Mouse (Mus musculus) right cerebral cortex, postnatal 10 days (tissue): ENCODE results near the gene Emc9.

Experiments used
- DNase-seq, 2 experiments: peaks; one replicate each; pipeline ENCODE4 v3.0.0; 2021; ENCODE audit warnings: low spot score in 2 of 2

The Emc9 gene

GRCm38 (mm10) chr14:55584702-55585565 is at the start of gene Emc9:
Gene Emc9, minus strand, starts transcription at chr14:55585302.
- peak; percentile 77 to 78 for DNase-seq

DNA sequence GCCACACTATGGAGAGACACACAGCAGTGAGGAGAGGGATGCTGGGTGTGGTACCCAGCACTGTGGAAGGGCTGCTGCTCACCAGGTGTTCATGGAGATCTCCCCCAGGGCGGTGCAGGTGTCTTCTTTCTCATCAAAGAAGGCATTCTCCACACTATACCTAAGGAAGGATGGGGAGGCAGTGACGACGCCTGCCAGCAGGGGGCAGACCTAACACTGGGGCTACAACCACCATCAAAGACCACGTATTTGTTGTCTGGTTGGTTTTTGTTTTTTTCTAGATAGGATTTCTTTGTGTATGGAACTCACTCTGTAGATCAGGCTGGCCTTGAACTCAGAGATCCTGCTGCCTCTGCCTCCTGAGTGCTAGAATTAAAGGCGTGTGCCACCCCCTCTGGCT is 44.2 kb upstream of the Emc9 start:
- DNase-seq, result no peak

DNA sequence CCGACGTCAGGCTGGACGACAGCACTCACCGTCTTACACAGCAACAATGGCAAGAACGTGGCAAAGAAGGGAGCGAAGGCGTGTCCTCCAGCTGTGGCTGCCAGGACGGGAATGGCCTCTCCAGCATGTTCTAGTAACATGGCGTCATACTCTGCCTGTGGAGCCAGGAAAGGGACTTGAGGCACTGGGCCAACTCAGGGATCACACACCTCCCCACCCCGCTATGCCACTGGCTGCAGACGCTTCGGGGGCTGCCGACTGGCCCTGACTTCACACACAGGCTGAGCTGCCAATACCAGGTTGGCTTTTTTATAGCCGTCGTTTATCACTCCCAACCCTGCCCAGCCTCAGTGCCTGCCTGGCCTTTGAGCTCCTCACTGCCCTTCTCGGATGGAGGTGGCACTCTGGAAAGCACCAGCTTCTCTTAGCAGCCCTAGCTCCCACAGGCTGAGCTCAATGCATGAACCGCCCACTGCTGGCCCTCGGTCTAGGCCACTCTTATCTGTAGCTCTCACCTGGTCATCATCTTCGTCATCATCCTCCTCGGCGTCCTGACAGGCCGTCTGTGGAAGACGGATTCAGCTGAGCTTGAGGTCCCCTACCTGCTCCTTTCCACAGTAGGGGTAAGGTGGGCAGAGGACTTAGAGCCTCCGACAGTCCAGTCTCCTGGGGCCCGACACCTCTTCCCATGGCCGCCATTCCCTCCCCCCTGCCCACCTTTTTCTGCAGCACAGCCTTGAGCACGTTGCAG is 43.1 kb upstream of the Emc9 start:
- DNase-seq, result no peak

GRCm38 (mm10) chr14:55618486-55619195 is 33.5 kb upstream of the Emc9 start:
- no peak for DNase-seq

GRCm38 (mm10) chr14:55617822-55618221 is 32.7 kb upstream of the Emc9 start, which contains the start of gene Rec8:
Gene Rec8, plus strand, starts transcription at chr14:55618037.
- no peak for DNase-seq

DNA sequence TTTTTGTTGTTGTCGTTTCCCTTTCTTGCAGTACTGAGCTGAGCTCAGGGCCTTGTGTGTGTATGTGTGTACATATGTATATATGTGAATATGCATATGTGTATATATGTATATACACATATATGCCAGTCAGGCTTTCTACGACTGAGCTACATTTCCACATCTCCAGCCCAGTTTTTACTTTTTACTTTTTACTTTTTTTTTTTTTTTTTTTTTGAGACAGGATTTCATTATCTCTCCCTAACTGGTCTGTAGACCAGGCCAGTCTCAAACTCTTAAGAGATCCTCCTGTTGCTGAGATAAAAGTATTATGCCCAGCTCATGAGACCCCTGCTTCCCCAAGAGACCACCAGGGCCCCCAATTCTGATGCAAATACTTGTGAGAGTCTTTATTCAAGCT is 31.7 kb upstream of the Emc9 start:
- no peak for DNase-seq

- DNase-seq, result no peak
Measured at GRCm38 (mm10) chr14:55615876-55616275, 30.8 kb upstream of the Emc9 start.

DNA sequence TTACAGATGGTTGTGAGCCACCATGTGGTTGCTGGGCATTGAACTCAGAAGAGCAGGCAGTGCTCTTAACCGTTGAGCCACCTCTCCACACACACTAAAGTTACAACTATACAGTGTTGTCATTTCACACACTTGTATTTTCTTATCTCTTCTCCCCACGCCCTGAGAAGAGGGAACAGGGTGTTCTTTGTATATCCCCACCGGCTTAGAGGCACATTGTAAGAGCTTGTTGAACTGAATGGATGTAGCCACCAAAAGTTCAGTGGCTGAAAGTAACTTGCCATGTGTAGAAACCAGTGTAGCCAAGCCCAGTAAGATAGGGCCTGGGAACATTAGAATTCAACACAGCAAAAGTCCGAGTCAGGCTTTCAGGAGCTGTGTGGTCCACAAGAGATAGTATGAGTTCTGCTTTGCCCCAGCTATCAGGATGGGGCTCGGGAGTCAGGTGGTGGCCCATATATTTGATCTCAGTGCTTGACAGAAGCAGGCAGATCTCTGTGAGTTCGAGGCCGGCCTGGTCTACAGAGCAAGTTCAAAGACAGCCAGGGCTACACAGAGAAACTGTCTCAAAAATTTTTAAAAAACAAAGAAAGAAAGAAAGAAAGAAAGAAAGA is 29.6 kb upstream of the Emc9 start:
- no peak for DNase-seq

DNA sequence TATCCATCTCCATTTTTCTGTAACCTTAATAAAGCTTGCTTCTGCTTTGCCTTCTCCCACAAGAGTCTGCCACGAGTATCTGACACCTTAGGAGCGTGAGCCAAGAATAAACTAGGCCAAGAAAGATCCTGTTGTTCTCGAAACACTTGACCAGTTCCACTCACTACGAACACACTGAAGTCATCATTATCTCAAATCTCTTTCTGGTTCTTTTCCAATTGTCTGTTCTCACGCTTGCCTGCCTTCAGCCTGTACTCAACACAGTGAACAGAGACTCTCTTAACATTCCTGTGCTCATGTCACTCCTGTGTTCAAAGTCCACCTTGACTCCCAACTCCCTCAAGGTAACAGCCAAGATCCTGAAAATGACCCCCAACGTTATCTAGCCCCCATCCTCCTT is 28.2 kb upstream of the Emc9 start:
- no peak for DNase-seq

DNA sequence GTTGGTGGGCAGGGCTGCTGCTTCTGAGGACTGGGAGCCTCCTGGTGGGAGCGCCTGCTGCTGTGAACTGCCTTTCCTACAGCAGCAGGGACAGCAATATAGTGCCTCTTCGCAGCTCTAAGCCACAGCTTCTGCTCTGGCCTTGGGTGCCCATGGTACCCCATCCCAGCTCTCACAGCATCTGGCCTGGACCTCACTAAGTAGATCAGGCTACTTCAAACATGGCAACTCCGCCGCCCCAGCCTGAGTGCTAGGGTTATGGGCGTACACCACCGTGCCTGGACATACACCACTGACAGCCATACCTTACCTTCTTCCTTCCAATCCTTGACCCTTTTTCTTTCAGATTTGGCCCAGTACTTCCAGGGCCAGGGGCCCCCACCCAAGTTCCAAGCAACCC is 23.2 kb upstream of the Emc9 start:
- DNase-seq, result no peak

DNA sequence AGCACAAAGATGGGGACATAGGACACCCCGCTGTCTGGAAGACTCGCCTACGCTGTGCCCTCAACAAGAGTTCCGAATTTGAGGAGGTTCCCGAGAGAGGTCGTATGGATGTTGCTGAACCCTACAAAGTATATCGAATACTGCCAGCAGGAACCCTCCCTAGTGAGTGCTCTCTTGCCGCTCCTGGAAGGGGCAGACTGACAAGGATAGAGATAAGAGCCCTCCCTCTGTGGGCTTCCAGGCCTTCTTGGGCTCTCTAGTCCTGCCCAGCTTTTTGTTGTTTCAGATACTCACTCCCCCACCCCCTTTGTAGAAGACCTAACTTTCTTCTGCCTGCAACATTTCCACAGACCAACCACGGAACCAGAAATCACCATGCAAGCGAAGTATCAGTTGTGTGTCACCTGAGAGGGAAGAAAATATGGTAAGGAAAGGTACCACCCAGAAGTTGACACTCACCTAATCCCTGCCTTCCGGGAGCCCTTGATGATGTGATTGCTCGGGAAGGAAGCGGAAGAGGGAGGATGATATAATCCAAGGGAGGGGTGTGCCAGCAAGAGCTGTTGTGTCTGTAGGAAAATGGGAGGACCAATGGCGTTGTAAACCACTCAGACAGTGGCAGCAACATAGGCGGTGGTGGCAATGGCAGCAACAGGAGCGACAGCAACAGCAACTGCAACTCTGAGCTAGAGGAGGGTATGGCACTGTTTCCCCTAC is 20.8 kb upstream of the Emc9 start:
- no peak for DNase-seq

DNA sequence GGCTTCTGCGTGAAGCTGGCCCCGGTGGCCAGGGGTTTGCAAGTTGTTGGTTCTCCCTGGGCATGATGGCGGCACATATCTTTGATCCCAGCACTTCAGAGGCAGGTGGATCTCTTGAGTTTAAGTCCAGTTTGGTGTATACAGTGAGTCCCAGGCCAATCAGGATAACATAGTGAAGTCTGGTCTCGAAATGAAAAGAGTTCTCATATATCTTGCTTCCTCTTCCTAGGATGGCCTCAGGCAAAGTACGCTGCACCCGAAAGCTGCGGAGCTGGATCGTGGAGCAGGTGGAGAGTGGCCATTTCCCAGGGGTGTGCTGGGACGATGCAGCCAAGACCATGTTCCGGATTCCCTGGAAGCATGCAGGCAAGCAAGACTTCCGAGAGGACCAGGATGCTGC is 19.7 kb upstream of the Emc9 start:
- DNase-seq, result no peak

GRCm38 (mm10) chr14:55603633-55604576 is 18.8 kb upstream of the Emc9 start:
- peak; percentile 91 to 94 for DNase-seq

GRCm38 (mm10) chr14:55603271-55603632 is 18.1 kb upstream of the Emc9 start, which contains the start of gene Irf9:
Gene Irf9, plus strand, starts transcription at chr14:55603571.
- no peak for DNase-seq

DNA sequence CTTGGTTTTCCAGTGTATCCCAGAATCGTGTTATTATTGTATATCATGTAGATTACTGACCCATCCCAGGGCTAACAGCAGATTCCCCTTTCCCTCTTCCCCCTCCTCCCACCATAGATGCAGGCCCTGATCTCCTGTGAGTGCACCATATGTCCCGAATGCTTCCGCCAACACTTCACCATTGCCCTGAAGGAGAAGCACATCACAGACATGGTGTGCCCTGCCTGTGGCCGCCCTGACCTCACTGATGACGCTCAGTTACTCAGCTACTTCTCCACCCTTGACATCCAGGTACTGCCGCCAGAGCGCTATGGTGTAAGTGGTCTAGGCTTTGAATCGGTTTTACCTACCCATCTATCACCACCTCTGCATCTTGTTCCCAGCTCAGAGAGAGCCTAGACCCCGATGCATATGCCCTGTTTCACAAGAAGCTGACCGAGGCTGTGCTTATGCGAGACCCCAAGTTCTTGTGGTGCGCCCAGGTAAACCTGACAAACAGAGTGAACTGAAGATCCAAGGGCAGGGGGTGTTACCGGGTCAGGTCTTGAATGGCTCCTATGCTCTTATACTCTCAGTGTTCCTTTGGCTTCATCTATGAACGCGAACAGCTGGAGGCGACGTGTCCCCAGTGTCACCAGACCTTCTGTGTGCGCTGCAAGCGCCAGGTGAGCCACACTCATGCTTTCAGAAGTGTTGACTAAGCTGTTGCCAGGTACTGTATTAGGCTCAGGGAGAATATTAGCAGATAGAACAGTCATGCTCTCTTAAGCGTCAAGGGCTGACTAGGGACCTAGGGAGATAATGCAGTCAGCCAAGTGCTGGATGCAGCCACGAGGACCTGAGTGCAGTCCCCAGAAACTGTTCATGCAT is 13.7 kb upstream of the Emc9 start:
- no peak for DNase-seq

DNA sequence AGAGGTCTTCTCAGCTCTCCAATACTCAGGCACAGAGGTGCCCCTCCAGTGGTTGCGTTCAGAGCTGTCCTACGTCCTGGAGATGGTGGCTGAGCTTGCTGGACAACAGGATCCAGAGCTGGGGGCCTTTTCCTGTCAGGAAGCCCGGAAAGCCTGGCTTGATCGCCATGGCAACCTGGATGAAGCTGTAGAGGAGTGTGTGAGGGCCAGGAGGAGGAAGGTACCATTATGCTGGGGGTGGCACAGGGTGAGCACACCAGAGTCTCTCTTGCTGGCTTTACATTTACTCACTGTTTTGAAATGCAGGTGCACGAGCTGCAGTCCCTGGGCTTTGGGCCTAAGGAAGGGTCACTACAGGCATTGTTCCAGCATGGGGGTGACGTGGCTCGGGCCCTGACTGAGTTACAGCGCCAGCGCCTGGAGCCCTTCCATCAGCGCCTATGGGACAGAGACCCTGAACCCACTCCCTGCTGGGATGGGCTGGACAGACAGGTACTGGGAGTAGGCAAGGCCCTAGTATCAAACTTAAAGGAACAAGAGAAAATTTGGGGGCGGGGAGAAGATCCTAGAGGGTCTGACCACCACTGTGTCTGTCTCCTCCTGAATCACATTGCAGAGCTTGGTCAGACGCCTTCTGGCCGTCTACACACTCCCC is 11.1 kb upstream of the Emc9 start:
- DNase-seq, result peak; percentile 70 to 77

- DNase-seq, result no peak
Measured at GRCm38 (mm10) chr14:55592226-55592625, 7.1 kb upstream of the Emc9 start.

DNA sequence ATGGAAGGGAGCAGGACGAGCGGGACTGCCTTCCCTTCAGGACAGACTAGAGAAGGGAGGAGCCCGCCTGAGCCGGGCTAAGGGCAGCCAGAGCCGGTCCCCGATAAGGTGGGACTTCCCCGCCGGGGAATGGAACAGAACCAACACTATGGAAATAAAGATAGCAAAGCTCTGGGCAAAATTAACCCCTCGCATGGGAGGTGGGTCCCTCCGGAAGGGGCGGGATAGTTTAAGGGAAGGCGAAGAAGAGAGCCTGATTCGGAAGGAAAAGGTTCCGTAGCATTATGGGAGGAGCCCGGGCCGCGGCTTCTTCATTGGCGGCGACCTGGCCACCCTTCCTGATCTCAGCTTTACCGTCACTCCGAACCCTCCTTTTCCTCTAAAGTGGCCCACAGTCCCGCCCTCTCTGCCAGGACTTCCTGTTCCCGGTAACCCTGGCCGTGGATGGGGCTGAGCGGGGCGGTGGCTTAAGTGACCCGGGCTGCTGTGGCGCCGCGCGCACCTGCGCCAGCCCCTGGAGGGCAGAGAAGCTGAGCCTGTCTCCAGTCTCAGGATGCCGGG is 6.3 kb upstream of the Emc9 start, which contains the start of gene Rnf31:
Gene Rnf31, plus strand, starts transcription at position 378 of the 561 bp plus-strand sequence.
- peak; percentile 95 to 97 for DNase-seq
